Mouse (Mus musculus) splenic B cell, adult 2 months (primary cell): ENCODE data around the gene Clmn.

Experiments
- DNase-seq: peaks from one replicate; pipeline ENCODE4 v3.0.0-alpha.2; 2011; ENCODE audit warnings: low read depth, low spot score
- H3K27me3 ChIP-seq: 2 replicates; pipeline ENCODE4 v1.6.1; 2012; ENCODE audit warnings: mild to moderate bottlenecking, low read length, moderate library complexity, mixed read lengths; ENCODE audit not compliant: control insufficient read depth, poor library complexity, insufficient read depth, severe bottlenecking
- H3K36me3 ChIP-seq: 2 replicates; pipeline ENCODE4 v1.6.1; 2012; ENCODE audit warnings: mild to moderate bottlenecking, low read length, moderate library complexity, mixed read lengths; ENCODE audit not compliant: control insufficient read depth, poor library complexity, insufficient read depth, severe bottlenecking

Clmn gene

DNA sequence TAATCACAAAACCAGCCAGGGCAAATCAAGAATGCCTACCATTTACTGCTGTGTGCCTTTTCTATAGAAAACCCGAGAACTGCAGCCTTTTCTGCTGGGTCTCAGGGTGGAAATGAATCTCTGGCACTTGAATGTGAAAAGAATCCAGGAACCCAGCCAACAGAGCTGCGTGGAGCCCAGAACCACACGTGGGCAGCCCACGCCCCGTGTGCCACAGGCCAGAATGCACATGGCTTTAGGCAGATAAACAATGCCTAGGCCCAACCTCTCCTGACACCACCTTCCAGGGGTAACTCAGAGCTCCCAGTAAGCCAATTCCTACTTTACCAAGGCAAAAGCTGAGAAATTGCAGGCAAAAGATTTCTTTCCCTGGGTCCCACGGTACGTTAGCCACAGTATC, 5.7 kb downstream of the Clmn start:
- no peak for DNase-seq
- Histone ChIP-seq H3K27me3 (no peaks in the 10 kb centered on the region), H3K36me3 (no peaks in the 10 kb centered on the region)

GRCm38 (mm10) chr12:104858732-104859131, 6.1 kb downstream of the Clmn start:
- no peak for DNase-seq
- no peaks in the 10 kb centered on the region for H3K27me3 ChIP-seq
- no peaks in the 10 kb centered on the region for H3K36me3 ChIP-seq

DNA sequence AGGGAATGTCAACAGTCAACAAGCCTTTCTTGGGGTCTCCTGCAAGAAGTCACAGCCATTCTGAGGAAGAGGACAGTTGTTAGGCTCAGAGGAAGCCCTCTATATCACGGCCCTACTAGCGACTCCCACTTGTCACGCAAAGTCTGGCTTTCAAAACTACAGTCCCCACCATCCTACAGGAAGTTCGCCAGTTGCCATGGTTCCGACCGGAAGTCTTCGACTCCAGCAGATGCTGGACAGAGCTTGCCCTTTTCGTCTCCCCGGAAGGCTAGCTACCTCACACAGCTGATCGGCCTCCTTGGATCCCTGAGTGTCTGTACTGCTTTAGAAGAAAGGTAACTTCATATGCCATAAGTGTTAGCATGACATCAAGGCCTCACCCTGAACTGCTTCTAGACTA, 7.3 kb downstream of the Clmn start:
- no peaks in the 10 kb centered on the region for H3K27me3 ChIP-seq
- no peak for DNase-seq
- H3K36me3 ChIP-seq: no peaks in the 10 kb centered on the region

- DNase-seq: no peak
- H3K27me3 ChIP-seq: no peaks in the 10 kb centered on the region
- no peaks in the 10 kb centered on the region for H3K36me3 ChIP-seq
These were observed 8.3 kb downstream of the Clmn start for GRCm38 (mm10) chr12:104856540-104856939.

DNA sequence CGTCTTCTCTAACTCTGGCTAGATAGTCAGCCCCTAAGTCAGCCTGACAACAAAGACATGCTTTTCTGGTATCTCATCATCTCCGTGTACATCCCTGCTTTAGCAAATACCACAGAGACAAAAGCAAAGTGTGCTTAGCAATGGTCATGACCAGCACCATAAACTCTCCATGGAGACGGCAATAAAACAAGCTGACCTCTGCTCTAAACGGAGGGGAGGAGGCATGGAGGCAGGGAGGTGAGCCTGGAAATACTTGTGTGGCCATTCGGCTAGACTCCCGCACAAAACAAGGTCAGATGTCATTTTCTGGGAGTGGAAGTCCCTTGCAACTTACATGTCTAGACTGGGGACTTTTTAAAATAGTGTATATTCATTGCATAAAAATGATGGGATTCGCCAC, 9.3 kb downstream of the Clmn start:
- no peak for DNase-seq
- no peaks in the 10 kb centered on the region for H3K27me3 ChIP-seq

GRCm38 (mm10) chr12:104854826-104855225, 10.1 kb downstream of the Clmn start:
- no peak for DNase-seq
- Histone ChIP-seq H3K36me3 (no peaks in the 10 kb centered on the region), H3K27me3 (no peaks in the 10 kb centered on the region)

More for the DNA sequence above, 9.3 kb downstream of the Clmn start:
- no peaks in the 10 kb centered on the region for H3K36me3 ChIP-seq

- Histone ChIP-seq H3K36me3 (no peaks in the 10 kb centered on the region), H3K27me3 (no peaks in the 10 kb centered on the region)
- no peak for DNase-seq
These were observed 11.5 kb downstream of the Clmn start for GRCm38 (mm10) chr12:104853374-104853773.

DNA sequence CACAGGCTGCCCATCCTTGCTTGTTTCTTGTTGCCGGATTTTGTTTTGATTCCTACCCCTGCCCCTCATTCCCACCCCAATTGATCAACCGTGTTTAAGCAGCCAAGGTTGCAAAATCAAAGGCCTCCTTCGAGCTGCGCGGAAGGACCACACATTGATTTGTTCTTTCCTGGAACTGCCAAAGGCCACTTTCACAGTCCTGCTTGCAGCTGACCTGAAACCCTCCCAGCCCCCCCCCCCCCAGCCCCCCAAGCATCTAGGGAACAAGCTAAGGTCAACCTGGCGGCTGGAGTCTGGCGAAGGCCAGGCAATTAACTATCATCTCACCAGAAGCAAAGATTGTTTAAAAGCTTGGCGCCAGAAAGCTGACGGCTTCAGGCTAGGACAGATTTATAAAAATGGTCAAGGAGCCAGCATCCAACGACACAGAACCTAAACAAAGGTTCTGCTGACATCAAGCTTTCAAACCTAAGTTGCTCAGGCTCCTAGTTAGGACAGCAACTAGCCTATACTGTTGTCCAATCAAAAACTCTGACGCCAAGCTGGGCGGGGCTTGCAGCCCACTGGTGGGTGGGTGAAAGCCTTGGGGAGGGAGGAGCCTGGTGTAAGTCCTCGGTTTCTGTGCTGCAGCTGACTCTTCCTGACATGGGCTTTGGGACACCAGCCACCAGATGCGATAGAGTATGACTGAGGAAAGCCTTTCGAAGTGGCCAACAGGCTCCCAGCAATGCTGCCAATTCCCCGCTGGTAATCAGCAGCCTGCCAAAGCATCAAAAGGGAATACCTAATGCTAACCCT, 13.0 kb downstream of the Clmn start:
- DNase-seq: no peak
- Histone ChIP-seq H3K27me3 (no peaks in the 10 kb centered on the region), H3K36me3 (no peaks in the 10 kb centered on the region)

DNA sequence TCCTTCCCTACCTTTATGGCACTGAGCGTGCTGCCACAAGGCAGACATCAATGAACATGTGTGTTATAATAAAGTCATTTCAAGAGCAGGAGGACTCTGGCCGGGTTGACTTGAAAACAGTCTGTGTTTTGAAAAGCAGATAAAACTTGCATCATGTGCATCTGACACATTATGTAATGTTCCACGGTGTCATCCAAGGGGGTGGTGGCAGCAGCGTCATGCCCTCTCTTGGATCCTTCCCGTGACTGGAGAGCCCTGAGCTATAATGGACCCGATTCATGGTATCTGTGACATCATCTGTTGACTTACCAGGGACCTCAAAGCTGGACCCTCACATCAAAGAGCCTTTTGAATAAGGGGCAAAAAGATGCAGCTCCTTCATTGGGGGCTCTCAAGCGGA, 14.8 kb downstream of the Clmn start:
- Histone ChIP-seq H3K27me3 (no peaks in the 10 kb centered on the region), H3K36me3 (no peaks in the 10 kb centered on the region)
- no peak for DNase-seq

DNA sequence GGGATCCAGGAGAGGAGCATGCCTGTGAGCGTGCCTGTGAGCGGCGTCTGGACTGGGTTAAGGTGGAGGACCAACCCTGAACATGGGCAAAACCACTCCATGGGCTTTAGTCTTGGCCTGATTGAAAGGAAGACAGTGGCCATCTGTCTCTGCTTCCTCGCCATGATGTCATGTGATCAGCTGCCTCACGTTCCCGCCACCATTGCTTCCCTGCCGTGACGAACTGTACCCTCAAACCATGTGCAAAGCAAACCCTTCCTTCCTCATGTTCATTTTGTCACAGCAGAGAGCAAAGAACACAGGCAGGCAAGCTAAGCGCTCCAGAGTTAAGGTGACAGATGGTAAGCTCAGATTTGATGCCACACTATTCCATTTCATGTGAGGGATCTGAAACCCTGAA, 16.2 kb downstream of the Clmn start:
- no peaks in the 10 kb centered on the region for H3K36me3 ChIP-seq
- no peak for DNase-seq
- H3K27me3 ChIP-seq: no peaks in the 10 kb centered on the region

- no peak for DNase-seq
- no peaks in the 10 kb centered on the region for H3K36me3 ChIP-seq
- no peaks in the 10 kb centered on the region for H3K27me3 ChIP-seq
These were observed 17.6 kb downstream of the Clmn start for GRCm38 (mm10) chr12:104847227-104847626.

- H3K27me3 ChIP-seq: no peaks in the 10 kb centered on the region
- no peaks in the 10 kb centered on the region for H3K36me3 ChIP-seq
- DNase-seq: no peak
These were observed 19.2 kb downstream of the Clmn start for GRCm38 (mm10) chr12:104845707-104846106.

DNA sequence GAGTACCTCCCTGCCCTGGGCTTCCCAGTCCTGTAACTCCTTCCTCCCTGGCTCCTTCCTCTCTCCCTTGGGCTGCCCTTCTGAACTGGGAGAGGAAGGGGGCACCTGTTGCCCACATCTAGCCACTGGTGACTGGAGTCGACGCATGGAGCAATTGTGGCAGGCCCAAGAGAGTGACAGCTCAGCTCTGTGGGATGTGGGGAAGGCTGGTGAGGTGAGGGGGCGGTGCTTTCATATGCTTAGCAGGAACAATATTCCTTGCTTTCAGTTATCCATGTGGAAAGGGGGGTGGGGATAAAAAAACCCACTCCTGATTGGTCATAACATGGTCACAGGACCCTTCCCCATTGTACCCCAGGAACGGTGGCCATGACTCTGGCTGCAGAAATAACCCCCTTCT, 19.9 kb downstream of the Clmn start:
- Histone ChIP-seq H3K36me3 (no peaks in the 10 kb centered on the region), H3K27me3 (no peaks in the 10 kb centered on the region)
- no peak for DNase-seq

GRCm38 (mm10) chr12:104844279-104844678, 20.6 kb downstream of the Clmn start:
- H3K36me3 ChIP-seq: no peaks in the 10 kb centered on the region
- no peak for DNase-seq
- no peaks in the 10 kb centered on the region for H3K27me3 ChIP-seq

- Histone ChIP-seq H3K36me3 (no peaks in the 10 kb centered on the region), H3K27me3 (no peaks in the 10 kb centered on the region)
- DNase-seq: no peak
These were observed 23.6 kb downstream of the Clmn start for GRCm38 (mm10) chr12:104841256-104841655.

GRCm38 (mm10) chr12:104838987-104839386, 25.9 kb downstream of the Clmn start:
- Histone ChIP-seq H3K36me3 (no peaks in the 10 kb centered on the region), H3K27me3 (no peaks in the 10 kb centered on the region)
- DNase-seq: peak; percentile 12
